Mouse (Mus musculus) hindbrain, embryonic 13.5 days (tissue): ENCODE data around the gene Hip1r. TPM values are rescaled to one million over a fixed set of nuclear protein-coding genes. Genes with fewer than 3 reads are reported as not detected.
"Not testable (repeated sequence)": the region's sequence is repeated elsewhere in the genome, so short reads cannot be mapped to it uniquely, and the experiment has no call there.

ENCODE experiments used
- ATAC-seq: fragments of 200-750 bp; cut with Nextera tagmentation; 2 replicates; pipeline ENCODE4 v1.8.0; 2017; ENCODE audit warnings: moderate TSS enrichment; ENCODE audit not compliant: low FRiP score
- H3K27ac ChIP-seq: fragments of 300-500 bp; sonication (generic); 2 replicates; pipeline ENCODE4 v1.5.1; 2015; ENCODE audit warnings: inconsistent platforms, mild to moderate bottlenecking, moderate library complexity
- H3K27me3 ChIP-seq: fragments of 300-500 bp; sonication (generic); 2 replicates; pipeline ENCODE4 v1.6.1; 2015; ENCODE audit warnings: mild to moderate bottlenecking, inconsistent platforms
- H3K36me3 ChIP-seq: fragments of 300-500 bp; sonication (generic); 2 replicates; pipeline ENCODE4 v1.6.1; 2015; ENCODE audit warnings: mild to moderate bottlenecking, inconsistent platforms
- H3K4me1 ChIP-seq: fragments of 300-500 bp; sonication (generic); replicated peaks from 2 replicates; pipeline ENCODE4 v1.6.1; 2015; ENCODE audit warnings: inconsistent platforms
- H3K4me2 ChIP-seq: fragments of 300-500 bp; sonication (generic); 2 replicates; pipeline ENCODE4 v1.6.1; 2015; ENCODE audit warnings: inconsistent platforms, mild to moderate bottlenecking, moderate library complexity
- H3K4me3 ChIP-seq: fragments of 300-500 bp; sonication (generic); 2 replicates; pipeline ENCODE4 v1.5.1; 2015; ENCODE audit warnings: mild to moderate bottlenecking, inconsistent platforms
- H3K9ac ChIP-seq: fragments of 300-500 bp; sonication (generic); 2 replicates; pipeline ENCODE4 v1.6.1; 2015; ENCODE audit warnings: mild to moderate bottlenecking, inconsistent platforms
- H3K9me3 ChIP-seq: fragments of 300-500 bp; sonication (generic); 2 replicates; pipeline ENCODE4 v1.6.1; 2016; ENCODE audit warnings: inconsistent platforms
- WGBS: fragments of 180-500 bp; shearing (Covaris S2); methylation state at CpG from one replicate; pipeline ENCODE4 v1.1.7; 2015; 5-methylcytosine and 5-hydroxymethylcytosine counted together
- microRNA-seq: library from miRNA; unstranded; fragments of <30 nt; microRNA quantifications from one replicate; pipeline ENCODE4, GENCODE M21; 2016
- polyA plus RNA-seq: library from polyadenylated mRNA; unstranded; fragments of >200 nt; fragmentation: Nextera tagmentation; extraction: Ambion mirVana; gene quantifications from 2 replicates; pipeline ENCODE4 v1.2.1, GENCODE M21; 2015

Gene Hip1r
- polyA plus RNA-seq, 1 experiment from 2014 or later = 25.5 TPM

DNA sequence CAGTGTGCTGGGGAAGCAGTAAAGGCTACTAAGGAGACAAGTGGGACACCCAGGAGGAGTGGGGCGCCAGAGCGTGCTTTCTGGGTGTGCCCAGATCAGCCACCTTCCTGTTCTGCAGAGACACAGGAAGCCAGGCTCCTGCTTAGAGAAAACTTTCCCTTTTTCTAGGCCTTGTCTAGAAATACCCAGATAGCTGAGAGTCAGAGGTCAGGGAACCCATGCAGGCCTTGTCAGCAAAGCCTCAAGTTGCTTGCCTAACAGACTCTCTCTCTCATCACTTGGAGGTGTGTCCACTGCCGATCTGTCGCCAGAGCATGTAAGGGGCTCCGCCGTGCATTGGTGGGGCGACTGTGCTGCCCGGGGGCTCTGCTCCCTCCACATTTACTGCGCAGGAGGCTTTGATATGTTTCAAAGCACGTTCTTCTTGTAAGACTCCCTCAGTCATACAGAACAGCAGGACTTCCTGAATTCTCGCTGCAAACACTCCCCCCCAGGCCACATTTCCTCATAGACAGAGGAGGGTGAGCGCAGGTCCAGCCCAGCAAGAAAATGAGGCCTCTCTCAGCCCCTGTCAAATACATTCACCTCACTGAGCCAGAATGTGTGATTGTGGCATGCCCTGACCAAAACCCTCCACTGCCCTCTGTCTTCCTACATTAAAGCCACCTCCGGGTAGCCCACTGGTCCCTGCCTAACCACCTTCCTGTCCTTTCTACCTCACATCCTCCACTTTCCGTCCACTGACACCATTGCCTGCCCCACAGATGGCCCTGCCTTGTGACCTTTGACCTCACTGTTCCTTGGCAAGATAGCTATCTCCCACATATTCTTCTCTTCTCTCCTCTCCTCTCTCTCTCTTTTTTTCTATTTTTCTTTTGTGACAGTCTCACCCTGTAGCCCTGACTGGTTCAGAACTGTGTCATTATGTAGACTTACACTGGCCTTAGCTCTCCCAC is 76.9 kb downstream of the Hip1r start:
- Histone ChIP-seq H3K4me3 (no peak overlapping the region), H3K27me3 (no peaks in the 10 kb centered on the region), H3K9me3 (no peaks in the 10 kb centered on the region), H3K36me3 (no peaks in the 10 kb centered on the region), H3K9ac (peak overlapping the region; percentile 43; the same call in 1 of the 2 replicates), H3K27ac (peak overlapping the region; percentile 65), H3K4me1 (peaks cover 26% of the 10 kb centered on the region), H3K4me2 (no peak overlapping the region; the same call in 1 of the 2 replicates)
- 49% methylated on average over 14 of the region's 14 CpGs for WGBS
- ATAC-seq = no peak

DNA sequence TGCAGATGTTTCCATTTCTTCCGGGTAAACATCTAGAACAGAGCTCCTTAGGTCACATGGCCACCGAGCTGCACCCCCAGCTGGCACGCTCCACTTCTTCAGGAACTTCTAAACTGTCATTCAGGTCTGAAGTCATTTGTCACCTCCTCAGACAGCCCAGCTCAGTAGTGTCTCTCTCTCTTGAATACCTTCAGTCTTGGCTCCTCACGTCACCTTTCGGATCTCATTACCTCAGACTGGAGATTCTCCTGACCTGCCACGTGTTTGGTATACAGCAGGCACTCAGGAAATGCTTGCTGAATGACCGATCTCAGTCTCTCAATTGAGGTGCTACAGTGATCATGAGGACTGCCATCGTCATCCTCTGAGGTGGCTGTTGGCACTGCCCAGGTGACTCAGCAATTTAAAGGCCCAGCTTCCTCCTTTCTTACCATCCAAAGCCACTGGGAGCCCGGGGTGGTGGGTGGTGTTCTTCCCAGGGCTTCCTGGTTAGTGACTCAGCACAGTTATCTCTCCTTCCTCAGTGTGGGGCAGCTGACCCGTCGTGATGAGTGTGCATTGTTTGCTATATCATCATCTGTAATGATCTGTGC is 78.6 kb downstream of the Hip1r start:
- Histone ChIP-seq H3K4me1 (peaks cover 17% of the 10 kb centered on the region), H3K27me3 (no peaks in the 10 kb centered on the region), H3K27ac (no peak overlapping the region), H3K4me2 (no peak overlapping the region), H3K36me3 (no peaks in the 10 kb centered on the region), H3K9ac (no peak overlapping the region), H3K4me3 (no peak overlapping the region), H3K9me3 (no peaks in the 10 kb centered on the region)
- 87% methylated on average over 11 of the region's 11 CpGs for WGBS
- ATAC-seq = no peak

DNA sequence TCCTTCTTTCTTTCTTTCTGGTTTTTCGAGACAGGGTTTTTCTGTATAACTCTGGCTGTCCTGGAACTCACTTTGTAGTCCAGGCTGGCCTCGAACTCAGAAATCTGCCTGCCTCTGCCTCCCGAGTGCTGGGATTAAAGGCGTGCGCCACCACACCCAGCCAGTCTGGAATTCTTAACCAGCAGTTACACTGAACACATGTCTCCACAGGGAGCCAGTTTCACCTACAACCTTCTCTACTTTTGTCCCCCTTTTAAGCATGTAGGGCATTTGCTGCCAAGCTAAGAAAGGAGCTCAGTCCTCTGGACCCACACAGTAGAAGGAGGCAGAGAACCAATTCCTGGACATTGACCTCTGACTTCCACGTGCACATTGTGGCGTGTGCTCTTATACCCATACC is 79.2 kb downstream of the Hip1r start:
- H3K27me3 ChIP-seq, H3K4me3 ChIP-seq, H3K4me2 ChIP-seq, H3K9me3 ChIP-seq, H3K36me3 ChIP-seq, ATAC-seq, H3K9ac ChIP-seq, H3K27ac ChIP-seq: not testable (repeated sequence)
- WGBS = 92% methylated on average over 7 of the region's 7 CpGs
- peaks cover 15% of the 10 kb centered on the region for H3K4me1 ChIP-seq

Small RNA genes lying within 50 kb of the gene (microRNA-seq; reads per million reads assigned to microRNA genes)
- gene Mir7032 = not detected

Other genes with a start within 250 kb of the Hip1r start
- gene Rsrc2, start 224.2 kb upstream of the Hip1r start, polyA plus RNA-seq = 169 and 177 TPM in 2 replicates
- 7.2 and 7.4 TPM in 2 replicates for gene Kntc1, start 223.9 kb upstream of the Hip1r start, polyA plus RNA-seq
- gene Hcar2, start 108.1 kb upstream of the Hip1r start, polyA plus RNA-seq = not detected in 2 replicates
- 0.34 and 0.39 TPM in 2 replicates for gene Hcar1, start 93.6 kb upstream of the Hip1r start, polyA plus RNA-seq
- 143 and 146 TPM in 2 replicates for gene Denr, start 66.5 kb upstream of the Hip1r start, polyA plus RNA-seq
- 5.6 and 5.8 TPM in 2 replicates for gene Gm43518, start 46.2 kb upstream of the Hip1r start, polyA plus RNA-seq
- 6.2 and 7.8 TPM in 2 replicates for gene Ccdc62, start 42.9 kb upstream of the Hip1r start, polyA plus RNA-seq
- gene Vps37b, start 58.6 kb downstream of the Hip1r start, polyA plus RNA-seq = 79.3 and 84.7 TPM in 2 replicates
- gene Abcb9, start 122.2 kb downstream of the Hip1r start, polyA plus RNA-seq = 7.1 and 8.3 TPM in 2 replicates
- 29.4 and 34.0 TPM in 2 replicates for gene Ogfod2, start 138.7 kb downstream of the Hip1r start, polyA plus RNA-seq
- 71.7 and 75.1 TPM in 2 replicates for gene Arl6ip4, start 142.5 kb downstream of the Hip1r start, polyA plus RNA-seq